Mouse (Mus musculus) MEL (cell line): ENCODE measurements at regions not wholly inside any gene's neighbourhood (a gene's known extent, or its start where the extent isn't known, plus 50 kb on each side); places are given as distances from the start of the nearest gene placed in this dataset.

Experiments used
- DNase-seq: peaks from one replicate; pipeline ENCODE4 v3.0.0; 2011; ENCODE audit warnings: low read depth, low spot score
- H3K27ac ChIP-seq: 2 replicates; pipeline ENCODE4 v1.5.1; 2012; ENCODE audit warnings: low read depth, mild to moderate bottlenecking, control low read depth, low read length, moderate library complexity; ENCODE audit not compliant: control insufficient read depth
- H3K27me3 ChIP-seq, 2 experiments: fragments of 150-350 bp in 1 of 2; sonication (generic) in 1 of 2; 2 replicates each; pipeline ENCODE4 v1.6.1; 2012; ENCODE audit warnings: low read length in 2 of 2, mild to moderate bottlenecking in 2 of 2, improper control_type of control experiment in 1 of 2, moderate library complexity in 1 of 2; ENCODE audit not compliant: insufficient read depth in 2 of 2, control insufficient read depth in 1 of 2
- H3K36me3 ChIP-seq, 2 experiments: 2 replicates each; pipeline ENCODE4 v1.6.1; 2012 to 2014; ENCODE audit warnings: low read length in 2 of 2, improper control_type of control experiment in 1 of 2, inconsistent platforms in 1 of 2, mild to moderate bottlenecking in 1 of 2; ENCODE audit not compliant: insufficient read depth in 2 of 2, control insufficient read depth in 1 of 2
- H3K4me1 ChIP-seq, 2 experiments: fragments of 150-350 bp in 1 of 2; sonication (generic) in 1 of 2; 2 replicates each; pipeline ENCODE4 v1.6.1; 2012; ENCODE audit warnings: low read length in 2 of 2, improper control_type of control experiment in 1 of 2, mild to moderate bottlenecking in 1 of 2; ENCODE audit not compliant: insufficient read depth in 2 of 2, control insufficient read depth in 1 of 2
- H3K4me3 ChIP-seq, 2 experiments: fragments of 150-350 bp in 1 of 2; sonication (generic) in 1 of 2; 2 replicates each; pipeline ENCODE4 v1.5.1; 2012; ENCODE audit warnings: low read depth in 2 of 2, low read length in 2 of 2, mild to moderate bottlenecking in 2 of 2, moderate library complexity in 2 of 2, control low read depth in 1 of 2, improper control_type of control experiment in 1 of 2; ENCODE audit not compliant: control insufficient read depth in 1 of 2, insufficient read depth in 1 of 2
- H3K79me2 ChIP-seq: 2 replicates; pipeline ENCODE4 v1.6.1; 2012; ENCODE audit warnings: mild to moderate bottlenecking, low read length, moderate library complexity; ENCODE audit not compliant: control insufficient read depth, poor library complexity, insufficient read depth
- H3K9ac ChIP-seq: 2 replicates; pipeline ENCODE4 v1.6.1; 2012; ENCODE audit warnings: low read depth, mild to moderate bottlenecking, control low read depth, low read length, moderate library complexity; ENCODE audit not compliant: control insufficient read depth, poor library complexity, severe bottlenecking
- H3K9me3 ChIP-seq: fragments of 150-350 bp; sonication (generic); replicated peaks from 2 replicates; pipeline ENCODE4 v1.6.1; 2012; ENCODE audit warnings: mild to moderate bottlenecking, low read length, improper control_type of control experiment, moderate library complexity; ENCODE audit not compliant: insufficient read depth
- BHLHE40 ChIP-seq: IDR thresholded peaks from 2 replicates; pipeline ENCODE4 v1.6.1; 2012; ENCODE audit warnings: low read depth, mild to moderate bottlenecking, inconsistent platforms, low read length, improper control_type of control experiment, borderline replicate concordance
- CHD1 ChIP-seq: IDR thresholded peaks from 2 replicates; pipeline ENCODE4 v1.6.1; 2012; ENCODE audit warnings: low read depth, mild to moderate bottlenecking, inconsistent platforms, low read length, improper control_type of control experiment
- CTCF ChIP-seq, 3 experiments: IDR thresholded peaks in 2 of 3; conservative IDR thresholded peaks in 1 of 3; 2 replicates each; pipeline ENCODE4 v1.5.1; 2011 to 2012; ENCODE audit warnings: low read length in 3 of 3, low read depth in 2 of 3, mild to moderate bottlenecking in 2 of 3, improper control_type of control experiment in 1 of 3, inconsistent platforms in 1 of 3, mixed read lengths in 1 of 3, moderate library complexity in 1 of 3; ENCODE audit not compliant: control insufficient read depth in 1 of 3, insufficient read depth in 1 of 3, poor library complexity in 1 of 3, severe bottlenecking in 1 of 3
- ELF1 ChIP-seq: IDR thresholded peaks from 2 replicates; pipeline ENCODE4 v1.6.1; 2014; ENCODE audit warnings: low read depth, mild to moderate bottlenecking, inconsistent platforms, low read length, improper control_type of control experiment, moderate library complexity
- EP300 ChIP-seq, 2 experiments: IDR thresholded peaks; 2 replicates each; pipeline ENCODE4 v1.6.1; 2011; ENCODE audit warnings: improper control_type of control experiment in 2 of 2, low read length in 2 of 2, low read depth in 1 of 2, mild to moderate bottlenecking in 1 of 2
- ETS1 ChIP-seq: IDR thresholded peaks from 2 replicates; pipeline ENCODE4 v1.6.1; 2012; ENCODE audit warnings: low read depth, mild to moderate bottlenecking, inconsistent platforms, low read length, improper control_type of control experiment, moderate library complexity
- GABPA ChIP-seq: IDR thresholded peaks from 2 replicates; pipeline ENCODE4 v1.6.1; 2012; ENCODE audit warnings: low read depth, mild to moderate bottlenecking, inconsistent platforms, low read length, improper control_type of control experiment, moderate library complexity
- HCFC1 ChIP-seq: IDR thresholded peaks from 2 replicates; pipeline ENCODE4 v1.6.1; 2012; ENCODE audit warnings: low read depth, mild to moderate bottlenecking, inconsistent platforms, low read length, improper control_type of control experiment, moderate library complexity
- KAT2A ChIP-seq: conservative IDR thresholded peaks from 2 replicates; pipeline ENCODE4 v1.6.1; 2012; ENCODE audit warnings: low read depth, low read length, improper control_type of control experiment, inconsistent platforms
- MAFK ChIP-seq: IDR thresholded peaks from 2 replicates; pipeline ENCODE4 v1.6.1; 2011; ENCODE audit warnings: low read depth, mild to moderate bottlenecking, low read length, improper control_type of control experiment, borderline replicate concordance
- MAZ ChIP-seq: IDR thresholded peaks from 2 replicates; pipeline ENCODE4 v1.6.1; 2012; ENCODE audit warnings: low read depth, mild to moderate bottlenecking, inconsistent platforms, low read length, improper control_type of control experiment
- MEF2A ChIP-seq: IDR thresholded peaks from 2 replicates; pipeline ENCODE4 v1.6.1; 2014; ENCODE audit warnings: low read depth, mild to moderate bottlenecking, inconsistent platforms, low read length, improper control_type of control experiment; ENCODE audit not compliant: poor library complexity, insufficient replicate concordance, severe bottlenecking; ENCODE audit errors: extremely low read depth
- MYB ChIP-seq: IDR thresholded peaks from 2 replicates; pipeline ENCODE4 v1.6.1; 2011; ENCODE audit warnings: mild to moderate bottlenecking, low read depth, low read length, improper control_type of control experiment
- MYC ChIP-seq: IDR thresholded peaks from 2 replicates; pipeline ENCODE4 v1.6.1; 2011; ENCODE audit warnings: low read depth, mild to moderate bottlenecking, low read length, improper control_type of control experiment, moderate library complexity
- POLR2A ChIP-seq, 2 experiments: IDR thresholded peaks; 2 replicates each; pipeline ENCODE4 v1.6.1; 2011 to 2012; ENCODE audit warnings: low read length in 2 of 2, mild to moderate bottlenecking in 2 of 2, control low read depth in 1 of 2, improper control_type of control experiment in 1 of 2, low read depth in 1 of 2, moderate library complexity in 1 of 2; ENCODE audit not compliant: control insufficient read depth in 1 of 2, insufficient read depth in 1 of 2, poor library complexity in 1 of 2
- POLR2AphosphoS2 ChIP-seq: IDR thresholded peaks from 2 replicates; pipeline ENCODE4 v1.6.1; 2011; ENCODE audit warnings: low read length, improper control_type of control experiment
- RCOR1 ChIP-seq: IDR thresholded peaks from 2 replicates; pipeline ENCODE4 v1.6.1; 2012; ENCODE audit warnings: low read depth, mild to moderate bottlenecking, inconsistent platforms, low read length, improper control_type of control experiment
- SIN3A ChIP-seq: IDR thresholded peaks from 2 replicates; pipeline ENCODE4 v1.6.1; 2012; ENCODE audit warnings: low read length, improper control_type of control experiment, inconsistent platforms
- SMC3 ChIP-seq: IDR thresholded peaks from 2 replicates; pipeline ENCODE4 v1.6.1; 2011; ENCODE audit warnings: low read depth, low read length, improper control_type of control experiment
- TBP ChIP-seq: IDR thresholded peaks from 2 replicates; pipeline ENCODE4 v1.8.0; 2011; ENCODE audit warnings: low read depth, low read length, improper control_type of control experiment
- TCF12 ChIP-seq: IDR thresholded peaks from 2 replicates; pipeline ENCODE4 v1.6.1; 2014; ENCODE audit warnings: low read depth, mild to moderate bottlenecking, inconsistent platforms, low read length, improper control_type of control experiment, moderate library complexity
- UBTF ChIP-seq: IDR thresholded peaks from 2 replicates; pipeline ENCODE4 v1.6.1; 2012; ENCODE audit warnings: low read depth, mild to moderate bottlenecking, inconsistent platforms, low read length, improper control_type of control experiment, moderate library complexity, borderline replicate concordance; ENCODE audit not compliant: insufficient read depth
- USF1 ChIP-seq: IDR thresholded peaks from 2 replicates; pipeline ENCODE4 v1.6.1; 2014; ENCODE audit warnings: low read depth, mild to moderate bottlenecking, inconsistent platforms, low read length, improper control_type of control experiment, moderate library complexity
- USF2 ChIP-seq, 2 experiments: IDR thresholded peaks; 2 replicates each; pipeline ENCODE4 v1.6.1; 2011 to 2012; ENCODE audit warnings: improper control_type of control experiment in 2 of 2, low read length in 2 of 2, borderline replicate concordance in 1 of 2, inconsistent platforms in 1 of 2, low read depth in 1 of 2, mild to moderate bottlenecking in 1 of 2; ENCODE audit not compliant: insufficient read depth in 1 of 2
- ZC3H11A ChIP-seq: IDR thresholded peaks from 2 replicates; pipeline ENCODE4 v1.6.1; 2012; ENCODE audit warnings: low read depth, mild to moderate bottlenecking, inconsistent platforms, low read length, improper control_type of control experiment
- ZKSCAN1 ChIP-seq: IDR thresholded peaks from 2 replicates; pipeline ENCODE4 v1.6.1; 2012; ENCODE audit warnings: low read depth, mild to moderate bottlenecking, inconsistent platforms, low read length, improper control_type of control experiment, moderate library complexity
- ZNF384 ChIP-seq: IDR thresholded peaks from 2 replicates; pipeline ENCODE4 v1.6.1; 2012; ENCODE audit warnings: low read depth, mild to moderate bottlenecking, inconsistent platforms, low read length, improper control_type of control experiment

- Histone ChIP-seq H3K4me1 (no peaks in the 10 kb centered on the region), H3K27me3 (no peaks in the 10 kb centered on the region), H3K36me3 (no peaks in the 10 kb centered on the region)
- DNase-seq: peak; percentile 31
- TF ChIP-seq ZC3H11A (no peak), MYC (no peak), MEF2A (no peak), SMC3 (no peak), CTCF (IDR thresholded peaks at IDR 0.05 in 2 of 3, conservative IDR thresholded peaks at IDR 0.05 in 1 of 3; ENCODE audit: control insufficient read depth in 1 of 3, insufficient read depth in 1 of 3, low read depth in 2 of 3, low read length in 3 of 3, poor library complexity in 1 of 3, severe bottlenecking in 1 of 3) (no peak), POLR2A (IDR thresholded peaks at IDR 0.05; ENCODE audit: control insufficient read depth in 1 of 2, insufficient read depth in 1 of 2, low read depth in 1 of 2, low read length in 2 of 2, poor library complexity in 1 of 2) (no peak), CHD1 (no peak), ZNF384 (no peak), MAFK (no peak), RCOR1 (no peak), TCF12 (no peak), UBTF (no peak), TBP (no peak), ZKSCAN1 (no peak)
- TF ChIP-seq, all 39 proteins: peak for 0
- H3K4me3 ChIP-seq: no peak overlapping the region
- no peak overlapping the region for H3K9ac ChIP-seq
- H3K79me2 ChIP-seq: no peaks in the 10 kb centered on the region
- no peak overlapping the region for H3K27ac ChIP-seq
- H3K9me3 ChIP-seq: no peaks in the 10 kb centered on the region
Measured at GRCm38 (mm10) chr5:47469394-47469793, 513.5 kb upstream of the Slit2 start.

DNA sequence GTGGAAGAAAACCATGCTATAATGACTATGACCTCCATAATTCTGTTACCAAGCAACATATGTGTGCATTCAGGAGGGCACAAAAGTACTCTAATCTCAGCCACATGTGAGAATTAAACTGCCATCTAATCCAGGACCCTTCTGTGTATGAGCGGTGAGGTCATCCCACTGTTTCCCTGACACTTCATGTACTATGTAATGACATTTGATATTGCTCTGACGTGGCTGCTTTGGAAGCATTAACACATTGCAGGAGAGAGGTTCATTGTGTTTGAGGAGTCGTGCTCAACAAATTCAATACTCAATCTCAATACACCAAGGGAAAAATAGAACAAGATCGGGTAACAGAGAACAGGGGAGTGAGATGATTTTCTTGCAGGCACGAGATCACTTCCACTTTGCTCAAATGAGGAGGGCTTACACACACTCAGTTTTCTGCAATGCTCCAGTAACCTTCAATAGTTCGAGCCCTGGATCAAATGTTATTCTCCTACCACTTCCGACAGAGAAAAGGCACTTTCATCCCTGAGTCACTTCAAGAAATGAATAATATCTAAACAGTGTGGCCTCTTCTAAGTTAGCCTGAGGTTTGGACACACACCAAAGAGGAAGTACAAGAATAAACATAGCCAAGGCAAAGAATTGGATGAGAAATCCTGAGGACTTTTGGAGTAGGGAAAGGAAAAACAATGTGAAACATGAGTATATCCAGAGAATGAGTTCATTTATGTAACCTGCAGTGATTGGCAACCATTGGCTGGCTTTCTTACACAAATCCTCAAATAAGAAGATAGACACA lies 510.7 kb upstream of the Slit2 start:
- H3K27ac ChIP-seq: no peak overlapping the region
- no peaks in the 10 kb centered on the region for H3K9me3 ChIP-seq
- TF ChIP-seq KAT2A: no peak
- TF ChIP-seq SIN3A: no peak
- no peak for TF ChIP-seq MYB
- no peak for TF ChIP-seq USF2 (IDR thresholded peaks at IDR 0.05; ENCODE audit: borderline replicate concordance in 1 of 2, insufficient read depth in 1 of 2, low read depth in 1 of 2, low read length in 2 of 2)
- no peak for TF ChIP-seq POLR2AphosphoS2
- no peak for TF ChIP-seq EP300 (IDR thresholded peaks at IDR 0.05; ENCODE audit: low read depth in 1 of 2, low read length in 2 of 2)
- no peak for TF ChIP-seq CTCF (IDR thresholded peaks at IDR 0.05 in 2 of 3, conservative IDR thresholded peaks at IDR 0.05 in 1 of 3; ENCODE audit: control insufficient read depth in 1 of 3, insufficient read depth in 1 of 3, low read depth in 2 of 3, low read length in 3 of 3, poor library complexity in 1 of 3, severe bottlenecking in 1 of 3)
- TF ChIP-seq ELF1: no peak
- no peak for TF ChIP-seq USF1
- no peak for TF ChIP-seq GABPA
- TF ChIP-seq HCFC1: no peak
- TF ChIP-seq MYC: no peak
- TF ChIP-seq ETS1: no peak
- no peak for TF ChIP-seq ZNF384
- no peak for TF ChIP-seq MAZ
- TF ChIP-seq BHLHE40: no peak
- TF ChIP-seq, all 39 proteins: peak for 0
- H3K79me2 ChIP-seq: no peaks in the 10 kb centered on the region
- H3K4me1 ChIP-seq: no peaks in the 10 kb centered on the region
- H3K36me3 ChIP-seq: no peaks in the 10 kb centered on the region
- DNase-seq: no peak
- no peaks in the 10 kb centered on the region for H3K27me3 ChIP-seq
- H3K9ac ChIP-seq: no peak overlapping the region
- H3K4me3 ChIP-seq: no peak overlapping the region
